Mouse (Mus musculus) limb, embryonic 10.5 days (tissue): Measurements from ENCODE around the gene Kazn. TPM values are rescaled to one million over a fixed set of nuclear protein-coding genes. Genes with fewer than 3 reads are reported as not detected.

Experiments used
- DNase-seq: peaks from one replicate; pipeline ENCODE4 v3.0.0-alpha.2; 2017; ENCODE audit warnings: low spot score
- H3K27ac ChIP-seq: fragments of 300-500 bp; sonication (generic); 2 replicates; pipeline ENCODE4 v1.5.1; 2016; ENCODE audit warnings: mild to moderate bottlenecking
- H3K27me3 ChIP-seq: fragments of 300-500 bp; sonication (generic); 2 replicates; pipeline ENCODE4 v1.6.1; 2016; ENCODE audit warnings: low read depth, mild to moderate bottlenecking; ENCODE audit not compliant: poor library complexity, severe bottlenecking
- H3K36me3 ChIP-seq: fragments of 300-500 bp; sonication (generic); 2 replicates; pipeline ENCODE4 v1.6.1; 2016; ENCODE audit warnings: mild to moderate bottlenecking, moderate library complexity
- H3K4me1 ChIP-seq: fragments of 300-500 bp; sonication (generic); 2 replicates; pipeline ENCODE4 v1.6.1; 2016
- H3K4me3 ChIP-seq: fragments of 300-500 bp; sonication (generic); 2 replicates; pipeline ENCODE4 v1.5.1; 2016; ENCODE audit warnings: mild to moderate bottlenecking, moderate library complexity
- H3K9me3 ChIP-seq: fragments of 300-500 bp; sonication (generic); replicated peaks from 2 replicates; pipeline ENCODE4 v1.6.1; 2016; ENCODE audit warnings: mild to moderate bottlenecking
- WGBS: fragments of 180-500 bp; shearing (Covaris S2); methylation state at CpG from one replicate; pipeline ENCODE4 v1.1.7; 2016; 5-methylcytosine and 5-hydroxymethylcytosine counted together
- polyA plus RNA-seq: library from polyadenylated mRNA; unstranded; fragments of >200 nt; fragmentation: Nextera tagmentation; extraction: Ambion mirVana; gene quantifications from 2 replicates; pipeline ENCODE4 v1.2.1, GENCODE M21; 2016

Kazn gene
- polyA plus RNA-seq, 1 experiment from 2014 or later, result 9.3 TPM

DNA sequence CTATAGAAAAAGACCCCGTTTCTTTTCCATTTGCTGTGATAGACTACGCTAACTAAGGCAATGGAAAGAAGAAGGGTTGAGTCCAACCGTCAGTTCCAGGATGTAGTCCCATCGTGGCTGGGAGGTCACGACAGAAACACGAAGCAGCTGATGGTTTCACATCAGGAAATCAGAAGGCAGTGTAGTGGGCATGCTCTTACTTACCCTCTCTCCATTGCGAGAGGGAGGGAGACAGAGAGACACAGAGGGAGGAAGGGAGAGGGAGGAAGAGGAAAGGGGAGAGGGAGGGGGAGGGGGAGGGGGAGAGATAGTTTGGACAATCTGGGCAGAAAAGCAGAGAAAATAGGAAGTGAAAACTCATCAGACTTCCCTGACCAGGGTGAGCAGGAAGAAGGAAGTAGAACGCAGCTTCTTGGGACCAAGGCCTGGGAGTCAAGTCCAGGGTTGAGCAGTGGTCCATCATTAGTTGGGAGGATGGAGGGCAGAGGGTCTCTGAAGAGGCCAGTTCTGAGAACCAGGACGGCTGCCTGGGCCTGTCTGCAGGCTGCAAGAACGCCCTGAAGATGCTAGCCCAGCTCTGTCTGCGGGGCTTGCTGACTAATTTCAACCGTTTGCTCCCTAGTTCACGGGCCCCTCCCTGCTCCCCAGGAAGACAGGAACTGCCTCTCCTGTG lies 165.0 kb downstream of the Kazn start:
- no peak for DNase-seq
- Histone ChIP-seq H3K27ac (peak overlapping the region; percentile 47; the same call in 1 of the 2 replicates), H3K9me3 (no peaks in the 10 kb centered on the region), H3K4me3 (no peak overlapping the region), H3K27me3 (peaks cover under 1% of the 10 kb centered on the region; the same call in 1 of the 2 replicates), H3K4me1 (peaks cover 73% of the 10 kb centered on the region), H3K36me3 (no peaks in the 10 kb centered on the region)
- WGBS, result 58% methylated on average over 13 of the region's 13 CpGs

DNA sequence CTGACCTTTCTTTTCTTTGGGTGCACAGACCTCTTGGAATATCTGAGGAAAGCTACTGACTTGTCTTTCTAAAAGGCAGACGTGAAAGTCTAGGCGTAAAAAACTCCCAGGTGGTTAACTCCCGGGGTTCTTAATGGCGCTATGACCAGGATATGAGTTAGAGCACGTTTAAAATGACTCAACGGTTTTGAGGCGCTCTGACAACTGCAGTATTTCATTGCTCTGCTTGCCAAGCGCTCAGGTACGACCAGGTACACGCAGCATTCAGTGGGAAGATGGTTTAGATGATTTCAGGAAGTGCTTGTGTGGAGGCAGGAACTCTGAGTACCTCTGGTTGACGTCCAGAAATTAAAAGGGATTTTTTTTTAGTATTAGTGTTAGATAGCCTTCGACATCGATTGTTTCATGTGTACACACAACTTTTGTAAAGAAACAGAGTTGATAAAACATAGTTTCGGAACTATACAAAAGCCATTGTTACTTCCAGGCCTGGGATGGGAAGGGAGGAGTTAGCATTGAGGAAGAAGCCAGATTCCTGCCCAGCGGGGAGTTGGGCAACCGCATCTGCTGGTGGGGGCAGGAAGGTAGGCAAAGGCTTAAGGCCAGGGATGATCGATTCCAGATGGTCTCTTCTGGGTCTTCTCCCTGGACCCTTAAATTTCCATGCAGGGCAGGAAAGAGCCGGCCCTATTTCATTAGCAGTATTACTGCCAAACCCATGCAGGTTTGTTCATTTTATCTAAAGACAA lies 167.8 kb downstream of the Kazn start:
- Histone ChIP-seq H3K27me3 (peaks cover 21% of the 10 kb centered on the region), H3K4me3 (peak overlapping the region; percentile 15; the same call in 1 of the 2 replicates), H3K36me3 (no peaks in the 10 kb centered on the region), H3K9me3 (no peaks in the 10 kb centered on the region), H3K4me1 (peaks cover 87% of the 10 kb centered on the region), H3K27ac (peak overlapping the region; percentile 75)
- peak; percentile 68 for DNase-seq
- whole genome bisulfite sequencing, result 11% methylated on average over 18 of the region's 18 CpGs

DNA sequence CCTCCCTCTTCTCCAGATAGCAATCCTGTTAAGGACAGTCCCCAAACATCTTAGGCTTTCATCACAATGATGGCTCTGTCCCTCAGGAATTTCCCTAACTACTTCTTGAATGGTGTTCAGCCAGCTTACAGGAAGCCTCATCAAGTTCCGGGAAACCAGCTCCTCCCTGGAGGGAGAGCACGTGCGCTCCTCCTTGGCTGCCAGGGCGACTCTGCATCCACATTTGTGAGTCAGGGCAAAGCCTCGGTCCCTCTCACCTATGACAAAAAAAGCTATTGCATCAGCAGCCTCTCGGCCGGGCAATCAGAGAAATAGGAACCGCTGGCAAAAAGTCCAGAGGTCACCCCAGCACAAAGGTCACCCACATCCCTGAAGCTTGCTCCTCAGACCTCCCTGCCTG lies 168.4 kb downstream of the Kazn start:
- peak overlapping the region; percentile 75 for H3K27ac ChIP-seq
- peaks cover 21% of the 10 kb centered on the region for H3K27me3 ChIP-seq
- no peak for DNase-seq
- H3K4me3 ChIP-seq, result peak overlapping the region; percentile 15; the same call in 1 of the 2 replicates
- H3K9me3 ChIP-seq, result no peaks in the 10 kb centered on the region
- H3K4me1 ChIP-seq, result peaks cover 92% of the 10 kb centered on the region
- WGBS, result 11% methylated on average over 8 of the region's 8 CpGs
- H3K36me3 ChIP-seq, result no peaks in the 10 kb centered on the region

DNA sequence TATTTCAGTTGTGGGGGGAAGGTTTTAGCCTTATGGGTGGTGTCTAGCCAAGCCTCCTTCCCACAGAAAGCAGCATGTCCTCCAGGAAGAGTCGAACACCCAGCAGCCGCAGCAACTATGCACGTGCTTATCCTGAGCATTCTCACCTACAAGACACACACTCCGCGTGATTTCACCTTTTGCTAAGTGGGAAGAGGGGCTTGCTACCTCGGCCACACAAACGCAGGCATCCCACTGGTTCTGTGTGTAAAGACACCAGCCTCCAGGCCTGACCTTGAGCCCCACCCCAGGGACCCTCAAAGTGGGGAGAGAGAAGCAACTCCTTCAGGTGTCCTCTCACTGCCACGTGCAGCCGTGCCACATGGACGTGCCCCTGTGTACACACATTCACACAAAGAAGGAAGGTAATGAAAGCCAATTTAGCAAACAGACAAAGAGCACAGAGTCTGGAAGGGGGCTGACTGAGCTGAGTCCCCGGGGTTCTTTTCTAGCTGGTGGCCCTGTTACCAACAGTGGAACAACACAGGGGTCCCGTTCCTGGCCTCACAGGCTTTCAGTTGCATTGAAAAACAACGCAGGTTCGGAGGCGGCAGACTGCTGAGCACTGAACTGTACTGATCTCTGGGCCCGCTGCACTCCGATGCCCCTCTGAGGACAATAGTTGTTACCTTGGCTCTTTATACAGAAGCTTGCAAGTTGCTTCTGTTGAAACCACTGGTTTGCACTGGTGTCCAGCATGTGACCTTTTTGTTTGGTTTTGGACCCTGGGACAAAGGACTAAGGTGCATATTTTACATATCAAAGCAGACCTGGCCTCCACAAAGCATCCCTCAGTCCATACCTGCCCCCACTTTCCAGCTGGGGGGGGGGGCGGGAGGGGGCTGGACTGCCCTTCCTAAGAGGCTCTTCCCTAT lies 170.0 kb downstream of the Kazn start:
- peak overlapping the region; percentile 80 for H3K27ac ChIP-seq
- H3K4me1 ChIP-seq, result peaks cover 88% of the 10 kb centered on the region
- 43% methylated on average over 18 of the region's 18 CpGs for WGBS
- H3K36me3 ChIP-seq, result no peaks in the 10 kb centered on the region
- H3K4me3 ChIP-seq, result no peak overlapping the region
- no peak for DNase-seq
- no peaks in the 10 kb centered on the region for H3K9me3 ChIP-seq
- peaks cover 21% of the 10 kb centered on the region for H3K27me3 ChIP-seq

DNA sequence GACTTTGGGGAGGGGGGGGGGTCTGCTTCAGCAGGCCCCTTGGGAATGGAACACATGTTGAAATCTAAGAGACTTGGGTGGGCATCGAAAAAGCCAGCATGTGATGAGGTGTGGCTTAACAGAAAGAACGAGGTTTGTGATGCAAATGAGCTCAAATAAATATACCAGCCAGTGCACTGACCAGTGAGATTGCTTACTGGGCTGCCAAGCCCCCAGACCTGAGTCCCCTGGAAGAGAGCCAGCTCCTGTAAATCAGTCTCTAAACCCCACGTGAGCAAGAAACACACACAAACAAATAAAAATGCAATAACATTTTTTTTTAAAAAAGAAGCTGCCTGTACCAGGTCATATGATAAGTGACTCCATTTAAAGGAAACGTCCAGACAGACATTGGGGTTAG lies 172.6 kb downstream of the Kazn start:
- no peaks in the 10 kb centered on the region for H3K9me3 ChIP-seq
- H3K27me3 ChIP-seq, result peaks cover 21% of the 10 kb centered on the region
- 0 out of 2 replicates have a peak overlapping the region, but pooled peaks have one; percentile 10 for H3K27ac ChIP-seq
- peaks cover 83% of the 10 kb centered on the region for H3K4me1 ChIP-seq
- no peaks in the 10 kb centered on the region for H3K36me3 ChIP-seq
- H3K4me3 ChIP-seq, result no peak overlapping the region
- no peak for DNase-seq
- 67% methylated on average over 4 of the region's 4 CpGs for WGBS

DNA sequence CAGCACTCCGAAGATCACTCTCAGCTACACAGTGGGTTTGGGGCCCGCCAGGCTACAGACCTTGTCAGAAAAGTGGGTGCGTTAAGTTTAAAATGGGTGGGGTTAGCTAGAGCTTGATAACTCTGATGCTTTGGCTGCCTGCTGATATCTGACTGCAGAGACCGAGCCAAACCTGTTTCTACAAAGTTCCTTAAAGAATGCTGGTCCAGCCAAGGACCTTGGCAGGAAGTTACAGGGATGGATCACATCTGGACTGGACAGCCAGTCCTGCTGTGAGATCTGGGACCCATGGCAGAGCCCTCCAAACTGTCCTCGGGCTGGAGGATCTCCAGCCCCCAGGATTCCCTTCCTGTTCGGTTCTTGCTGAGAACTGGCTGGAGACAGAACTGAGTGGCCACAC lies 173.4 kb downstream of the Kazn start:
- 78% methylated on average over 6 of the region's 6 CpGs for WGBS
- Histone ChIP-seq H3K27ac (peak overlapping the region; percentile 10; the same call in 1 of the 2 replicates), H3K4me1 (peaks cover 83% of the 10 kb centered on the region), H3K36me3 (no peaks in the 10 kb centered on the region), H3K4me3 (no peak overlapping the region), H3K9me3 (no peaks in the 10 kb centered on the region), H3K27me3 (peaks cover 21% of the 10 kb centered on the region)
- DNase-seq, result no peak

DNA sequence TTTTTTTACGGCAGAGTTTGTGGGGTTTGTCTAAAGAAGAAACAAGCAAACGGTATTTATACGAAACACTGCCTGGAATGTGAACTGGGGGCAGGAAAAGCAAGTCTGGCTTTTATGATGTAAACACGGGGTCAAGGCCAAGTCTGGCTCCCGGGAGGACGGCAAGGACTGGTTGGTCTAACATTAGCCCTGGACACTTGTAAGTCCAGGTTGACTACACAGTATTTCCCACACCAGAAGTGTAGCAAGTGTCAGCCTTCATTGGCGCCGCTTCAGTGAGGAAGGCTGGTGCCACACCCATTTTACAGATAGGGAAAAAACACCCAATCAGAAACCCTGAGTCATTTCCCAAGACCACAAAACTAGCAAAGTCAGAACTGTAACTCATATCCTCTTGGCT lies 173.9 kb downstream of the Kazn start:
- H3K4me1 ChIP-seq, result peaks cover 83% of the 10 kb centered on the region
- H3K4me3 ChIP-seq, result no peak overlapping the region
- no peak for DNase-seq
- 74% methylated on average over 8 of the region's 8 CpGs for WGBS
- no peaks in the 10 kb centered on the region for H3K36me3 ChIP-seq
- peaks cover 21% of the 10 kb centered on the region for H3K27me3 ChIP-seq
- H3K27ac ChIP-seq, result no peak overlapping the region
- no peaks in the 10 kb centered on the region for H3K9me3 ChIP-seq

DNA sequence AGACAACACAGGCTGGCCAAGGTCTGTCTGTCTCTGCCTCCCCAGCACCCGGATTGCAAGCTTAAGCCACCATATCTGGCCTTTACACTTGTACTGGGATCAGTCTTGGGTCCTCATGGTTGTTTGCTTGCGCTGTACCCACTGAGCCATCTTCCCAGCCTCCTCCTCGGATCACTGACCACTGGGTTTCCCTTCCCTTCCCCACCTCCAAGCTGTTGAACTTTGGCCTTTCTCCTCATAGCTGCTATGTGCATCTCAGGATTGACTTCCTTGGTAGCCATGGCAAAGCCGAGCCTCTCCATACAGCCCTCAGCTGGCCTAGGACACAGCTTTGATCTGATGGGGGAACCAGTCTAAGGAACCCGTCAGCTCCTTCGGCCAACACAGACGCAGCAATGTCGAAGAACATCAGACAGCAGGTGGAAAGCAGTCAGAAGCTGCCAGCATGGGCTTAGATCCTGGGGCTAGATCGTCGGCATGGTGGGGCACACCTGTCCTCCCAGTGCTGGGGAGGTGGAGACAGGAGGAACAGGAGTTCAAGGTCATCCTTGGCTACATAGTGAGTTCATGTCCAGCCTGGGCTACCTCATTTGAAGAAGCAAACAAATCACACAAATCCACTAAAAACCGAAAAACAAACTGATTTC lies 174.5 kb downstream of the Kazn start:
- Histone ChIP-seq H3K27me3 (peaks cover 21% of the 10 kb centered on the region), H3K27ac (peak overlapping the region; percentile 26; the same call in 1 of the 2 replicates), H3K9me3 (no peaks in the 10 kb centered on the region), H3K4me1 (peaks cover 81% of the 10 kb centered on the region), H3K4me3 (no peak overlapping the region), H3K36me3 (no peaks in the 10 kb centered on the region)
- 92% methylated on average over 11 of the region's 11 CpGs for WGBS
- DNase-seq, result no peak

DNA sequence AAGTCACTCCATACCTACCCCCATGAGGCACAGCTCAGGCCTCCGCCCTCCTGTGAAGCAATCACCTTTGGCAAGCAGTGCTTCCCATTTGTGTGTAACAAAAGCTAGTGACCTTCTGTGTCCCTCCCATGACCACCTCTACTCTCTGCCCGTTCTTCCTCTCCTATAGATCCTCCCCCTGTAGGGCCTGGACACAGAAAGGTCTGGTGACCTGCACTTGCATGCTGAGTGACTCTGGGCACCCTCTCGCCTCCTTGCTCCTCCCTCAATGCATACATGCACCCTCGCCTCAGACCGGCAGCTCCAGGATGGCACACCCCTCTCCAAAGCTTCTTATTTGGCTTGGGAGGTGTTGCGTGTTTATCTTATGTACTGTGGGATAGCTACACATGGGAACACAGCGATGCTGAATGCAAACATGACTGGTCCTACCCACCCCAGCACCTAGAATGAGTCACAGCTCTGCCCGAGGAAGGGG lies 176.1 kb downstream of the Kazn start:
- Histone ChIP-seq H3K27ac (0 out of 2 replicates have a peak overlapping the region, but pooled peaks have one; percentile 26), H3K36me3 (no peaks in the 10 kb centered on the region), H3K4me3 (no peak overlapping the region), H3K27me3 (peaks cover 12% of the 10 kb centered on the region; the same call in 1 of the 2 replicates), H3K9me3 (no peaks in the 10 kb centered on the region), H3K4me1 (peaks cover 67% of the 10 kb centered on the region)
- 94% methylated on average over 8 of the region's 8 CpGs for WGBS
- no peak for DNase-seq

DNA sequence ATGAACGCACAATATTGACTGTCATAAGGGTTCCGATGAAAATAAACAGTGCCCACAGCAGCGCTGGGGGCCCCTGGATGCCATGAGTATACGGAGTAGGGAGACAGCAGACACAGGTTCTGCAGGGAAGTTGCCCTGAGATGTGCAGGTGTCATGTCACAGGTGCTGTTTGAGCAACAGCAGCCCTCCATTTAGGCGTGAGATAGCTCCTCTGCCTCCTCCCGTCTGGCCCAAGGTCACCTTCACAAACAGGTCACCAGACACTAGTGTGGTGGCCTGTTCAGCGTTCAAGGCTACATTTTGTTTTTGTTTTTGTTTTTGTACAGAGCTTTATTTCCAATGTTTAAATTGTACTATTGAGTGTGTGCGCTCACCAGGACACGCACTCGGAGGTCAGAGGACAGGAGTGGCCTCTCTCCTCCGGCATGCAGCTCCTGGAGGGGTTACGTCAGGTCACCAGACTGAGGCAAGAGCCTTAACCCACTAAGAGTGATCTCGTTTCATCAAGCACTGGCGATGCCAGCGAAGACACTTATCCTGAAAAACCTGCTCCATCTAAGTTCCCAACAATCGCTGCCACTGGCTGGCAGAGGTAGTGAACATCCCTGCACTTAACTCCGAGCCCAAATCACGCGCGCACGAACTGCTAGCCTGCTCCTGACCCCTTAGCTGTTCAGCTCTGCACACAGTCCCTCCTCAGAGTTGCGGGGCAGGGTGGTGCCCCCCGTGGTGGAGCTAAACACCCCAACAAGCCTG lies 177.5 kb downstream of the Kazn start:
- no peak for DNase-seq
- no peak overlapping the region for H3K4me3 ChIP-seq
- H3K36me3 ChIP-seq, result no peaks in the 10 kb centered on the region
- peaks cover 56% of the 10 kb centered on the region for H3K4me1 ChIP-seq
- no peaks in the 10 kb centered on the region for H3K9me3 ChIP-seq
- peak overlapping the region; percentile 84; the same call in 1 of the 2 replicates for H3K27ac ChIP-seq
- WGBS, result 74% methylated on average over 23 of the region's 23 CpGs
- no peaks in the 10 kb centered on the region; the same call in 1 of the 2 replicates for H3K27me3 ChIP-seq

DNA sequence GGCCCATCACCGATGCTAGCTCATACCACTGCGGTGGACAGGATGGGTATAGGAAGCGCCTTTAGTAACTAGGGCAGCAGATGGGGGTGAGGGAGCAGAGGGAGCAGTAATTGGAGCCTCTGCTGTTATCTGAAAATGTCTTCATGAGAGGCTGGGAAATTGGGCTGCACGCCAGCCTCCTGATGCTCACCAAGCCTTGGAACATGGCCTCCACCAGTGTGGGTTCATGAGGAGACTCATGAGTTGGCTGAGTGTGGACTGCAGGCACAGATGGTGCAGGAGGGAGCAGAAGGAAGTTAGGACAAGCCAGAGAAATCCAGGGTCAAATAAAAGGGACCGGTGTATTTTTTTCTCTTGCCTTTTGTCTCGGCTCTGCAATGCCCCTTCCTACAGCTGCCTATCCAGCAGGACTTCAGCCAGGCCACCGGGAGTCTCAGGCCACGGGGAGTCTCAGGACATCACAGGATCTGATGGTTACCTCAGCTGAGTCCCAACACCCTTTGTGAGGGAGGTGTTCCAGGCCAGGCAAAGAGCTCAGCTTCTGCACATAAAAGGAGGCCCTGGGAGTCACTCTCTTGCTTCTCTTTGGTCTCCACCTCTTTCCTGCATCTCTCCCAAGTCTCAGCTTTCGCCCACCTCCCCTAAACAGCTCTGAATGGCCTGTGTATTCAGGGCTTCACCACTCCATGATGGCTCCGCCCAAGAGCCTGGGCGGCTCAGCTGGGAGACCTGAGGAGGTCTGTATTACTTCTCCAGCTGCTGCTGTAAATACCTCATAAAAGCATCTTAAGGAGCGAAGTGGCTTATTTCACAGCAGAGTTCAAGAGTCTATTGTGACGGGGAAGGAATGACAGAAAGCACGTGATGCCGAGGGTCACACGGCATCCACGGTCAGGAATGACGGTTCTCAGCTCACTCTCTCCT lies 178.5 kb downstream of the Kazn start:
- peaks cover 46% of the 10 kb centered on the region for H3K4me1 ChIP-seq
- DNase-seq, result no peak
- no peaks in the 10 kb centered on the region; the same call in 1 of the 2 replicates for H3K27me3 ChIP-seq
- H3K36me3 ChIP-seq, result no peaks in the 10 kb centered on the region
- H3K27ac ChIP-seq, result peak overlapping the region; percentile 84
- H3K9me3 ChIP-seq, result no peaks in the 10 kb centered on the region
- no peak overlapping the region for H3K4me3 ChIP-seq
- WGBS, result 50% methylated on average over 18 of the region's 18 CpGs
